Mouse (Mus musculus): ENCODE measurements around the gene Frmd6. TPM values are rescaled to one million over a fixed set of nuclear protein-coding genes. Genes with fewer than 3 reads are reported as not detected.

Gene Frmd6
- total and polyA plus RNA-seq, 3 experiments, result 2.5 to 4.5 (median 3.5) TPM

DNA sequence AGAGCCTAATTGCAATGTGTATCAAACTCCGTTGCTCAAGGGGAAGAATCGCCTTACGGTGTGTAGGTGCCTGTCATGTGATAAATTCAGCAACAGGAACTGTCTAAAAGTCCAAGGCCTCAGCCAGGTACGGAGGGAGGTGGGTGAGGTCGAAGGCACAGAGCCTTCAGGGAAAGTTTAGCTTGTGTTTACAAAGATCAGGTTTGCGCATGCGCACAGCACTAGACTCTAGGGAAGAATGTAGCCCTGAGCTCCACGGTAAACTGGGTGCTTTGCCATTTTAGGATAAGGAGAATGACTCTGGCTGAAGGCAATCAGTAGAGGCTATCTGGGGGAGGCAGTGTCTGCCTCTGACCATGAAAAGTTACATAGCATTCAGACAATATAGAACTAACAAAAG lies 49.7 kb upstream of the Frmd6 start:
- no peak for DNase-seq (ENCODE audit: extremely low read depth)
- no peaks in the 10 kb centered on the region for H3K79me2 ChIP-seq (replicated peaks; ENCODE audit: control insufficient read depth, extremely low read depth, insufficient read depth, poor library complexity, severe bottlenecking)
- H3K27me3 ChIP-seq (replicated peaks), result no peaks in the 10 kb centered on the region
- H3K9ac ChIP-seq (ENCODE audit: insufficient read depth, low read depth), result no peak overlapping the region
- H3K4me1 ChIP-seq (ENCODE audit: control insufficient read depth in 1 of 2, insufficient read depth in 2 of 2), result peaks cover 0 to 7% of the 10 kb centered on the region in 2 experiments; a peak in 2 of 4 replicates
- in situ Hi-C loops (cut with MboI; ENCODE audit: low pct_ligation_motif_present, low pct_unique_long_range_greater_than_20kb, low sequenced_read_pairs) (no loop called here), dilution Hi-C loops (cut with MboI; ENCODE audit: extremely low pct_ligation_motif_present, extremely low pct_unique_long_range_greater_than_20kb, low sequenced_read_pairs) (no loop called here)
- TF ChIP-seq CHD2 (IDR thresholded peaks at IDR 0.05; ENCODE audit: low read length), result no peak
- no peak for TF ChIP-seq ZKSCAN1 (IDR thresholded peaks at IDR 0.05; ENCODE audit: borderline replicate concordance, low read depth, low read length)
- no peak for TF ChIP-seq EP300 (IDR thresholded peaks at IDR 0.05; ENCODE audit: low read length)
- no peak for TF ChIP-seq KAT2A (IDR thresholded peaks at IDR 0.05; ENCODE audit: insufficient replicate concordance, low read length)
- TF ChIP-seq RCOR1 (conservative IDR thresholded peaks at IDR 0.05; ENCODE audit: low read depth, low read length), result no peak
- no peak for TF ChIP-seq GABPA (IDR thresholded peaks at IDR 0.05; ENCODE audit: insufficient replicate concordance, low read depth, low read length)
- TF ChIP-seq MAFK (IDR thresholded peaks at IDR 0.05; ENCODE audit: insufficient replicate concordance, low read length), result no peak
- TF ChIP-seq MXI1 (IDR thresholded peaks at IDR 0.05; ENCODE audit: low read depth, low read length), result no peak
- TF ChIP-seq MAX (IDR thresholded peaks at IDR 0.05; ENCODE audit: low read length), result no peak
- TF ChIP-seq RAD21 (IDR thresholded peaks at IDR 0.05; ENCODE audit: low read depth, low read length), result no peak
- no peak for TF ChIP-seq MAZ (IDR thresholded peaks at IDR 0.05; ENCODE audit: low read depth, low read length)
- TF ChIP-seq PAX5 (IDR thresholded peaks at IDR 0.05; ENCODE audit: low read length), result no peak
- no peak for TF ChIP-seq IRF4 (IDR thresholded peaks at IDR 0.05; ENCODE audit: low read depth, low read length)
- TF ChIP-seq CTCF (conservative IDR thresholded peaks at IDR 0.05 in 1 of 2, IDR thresholded peaks at IDR 0.05 in 1 of 2; ENCODE audit: low read depth in 2 of 2, low read length in 2 of 2), result no peak
- no peak for TF ChIP-seq CHD1 (IDR thresholded peaks at IDR 0.05; ENCODE audit: low read depth, low read length)
- no peak for TF ChIP-seq JUND (conservative IDR thresholded peaks at IDR 0.05; ENCODE audit: low read depth, low read length)
- TF ChIP-seq ZNF384 (IDR thresholded peaks at IDR 0.05; ENCODE audit: low read depth, low read length), result no peak
- TF ChIP-seq MEF2A (IDR thresholded peaks at IDR 0.05; ENCODE audit: borderline replicate concordance, low read depth, low read length), result no peak
- no peak for TF ChIP-seq TBP (conservative IDR thresholded peaks at IDR 0.05; ENCODE audit: low read depth, low read length)
- H3K27ac ChIP-seq (ENCODE audit: insufficient read depth, low read depth), result no peak overlapping the region
- H3K4me2 ChIP-seq (ENCODE audit: insufficient read depth, low read depth, poor library complexity, severe bottlenecking), result no peak overlapping the region
- H3K9me3 ChIP-seq (replicated peaks; ENCODE audit: low read length), result no peaks in the 10 kb centered on the region
- no peak overlapping the region for H3K4me3 ChIP-seq (replicated peaks in 1 of 3; ENCODE audit: low read depth in 2 of 3, low read length in 2 of 3, poor library complexity in 1 of 3)
- H3K36me3 ChIP-seq (replicated peaks in 1 of 2; ENCODE audit: control insufficient read depth in 1 of 2, insufficient read depth in 1 of 2, low read length in 1 of 2), result no peaks in the 10 kb centered on the region

DNA sequence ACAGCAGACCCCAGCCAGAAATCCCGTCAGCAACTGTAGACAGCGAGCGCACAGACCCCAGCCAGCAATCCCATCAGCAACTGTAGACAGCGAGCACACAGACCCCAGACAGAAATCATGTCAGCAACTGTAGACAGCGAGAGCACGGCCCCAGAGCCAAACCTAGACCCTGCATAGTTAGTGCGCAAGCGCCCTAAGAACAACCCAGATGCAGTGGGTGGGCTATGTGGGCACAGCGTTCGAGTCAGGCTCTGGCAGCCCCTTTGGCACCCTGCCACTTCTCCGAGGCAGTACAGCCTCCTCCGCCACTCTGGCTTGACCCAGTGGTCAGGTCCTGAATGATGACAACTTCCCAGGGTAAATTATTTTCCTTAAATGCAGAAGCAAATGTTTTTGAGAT lies 48.6 kb upstream of the Frmd6 start:
- H3K4me1 ChIP-seq (ENCODE audit: control insufficient read depth in 1 of 2, insufficient read depth in 2 of 2), result peaks cover 0 to 7% of the 10 kb centered on the region in 2 experiments; a peak in 2 of 4 replicates
- TF ChIP-seq RAD21 (IDR thresholded peaks at IDR 0.05; ENCODE audit: low read depth, low read length) (no peak), EP300 (IDR thresholded peaks at IDR 0.05; ENCODE audit: low read length) (no peak), GABPA (IDR thresholded peaks at IDR 0.05; ENCODE audit: insufficient replicate concordance, low read depth, low read length) (no peak), USF1 (IDR thresholded peaks at IDR 0.05; ENCODE audit: low read depth, low read length) (no peak), ZMIZ1 (IDR thresholded peaks at IDR 0.05; ENCODE audit: low read depth, low read length) (no peak), POLR2AphosphoS2 (IDR thresholded peaks at IDR 0.05; ENCODE audit: low read depth, low read length) (no peak)
- dilution Hi-C loops (cut with MboI; ENCODE audit: extremely low pct_ligation_motif_present, extremely low pct_unique_long_range_greater_than_20kb, low sequenced_read_pairs), result no loop called here
- no peaks in the 10 kb centered on the region for H3K79me2 ChIP-seq (replicated peaks; ENCODE audit: control insufficient read depth, extremely low read depth, insufficient read depth, poor library complexity, severe bottlenecking)
- H3K4me3 ChIP-seq (replicated peaks in 1 of 3; ENCODE audit: low read depth in 2 of 3, low read length in 2 of 3, poor library complexity in 1 of 3), result no peak overlapping the region
- no peak for DNase-seq (ENCODE audit: extremely low read depth)
- in situ Hi-C loops (cut with MboI; ENCODE audit: low pct_ligation_motif_present, low pct_unique_long_range_greater_than_20kb, low sequenced_read_pairs), result no loop called here
- H3K9ac ChIP-seq (ENCODE audit: insufficient read depth, low read depth), result no peak overlapping the region
- no peaks in the 10 kb centered on the region for H3K27me3 ChIP-seq (replicated peaks)
- no peaks in the 10 kb centered on the region for H3K9me3 ChIP-seq (replicated peaks; ENCODE audit: low read length)
- no peaks in the 10 kb centered on the region for H3K36me3 ChIP-seq (replicated peaks in 1 of 2; ENCODE audit: control insufficient read depth in 1 of 2, insufficient read depth in 1 of 2, low read length in 1 of 2)
- no peak overlapping the region for H3K4me2 ChIP-seq (ENCODE audit: insufficient read depth, low read depth, poor library complexity, severe bottlenecking)
- no peak overlapping the region for H3K27ac ChIP-seq (ENCODE audit: insufficient read depth, low read depth)
